In genomic region chr7:143201255-143201654, GRCm38 (mm10) we compare ENCODE assay signal across 25 mouse cellular contexts.
A peak's percentile ranks its signal among the peaks of the same experiment; 100 is the strongest.
DNase-seq lines count a peak whose midpoint lies in the region; ATAC-seq and TF ChIP-seq lines count a peak whose summit lies in the region.
"Had no signal": no experiment of that assay in that cellular context is flagged by ENCODE, and none has a peak within 500 bp of the region (broad histone marks: within the 10 kb centered on the region; RNA-seq: fewer than 3 reads in every experiment).

No protein-coding gene starts in this region.

- H3K9me3 ChIP-seq in embryonic facial prominence, embryonic 15.5 days (replicated peaks), result no peaks in the 10 kb centered on the region
- H3K9me3 ChIP-seq in embryonic facial prominence, embryonic 10.5 days, result no peaks in the 10 kb centered on the region
- no peaks in the 10 kb centered on the region for H3K9me3 ChIP-seq in intestine, postnatal 0 days (ENCODE audit: control insufficient read depth)
- no peaks in the 10 kb centered on the region for H3K9me3 ChIP-seq in intestine, embryonic 15.5 days
- H3K9me3 ChIP-seq in liver, embryonic 11.5 days (ENCODE audit: control insufficient read depth, low read length), result no peaks in the 10 kb centered on the region
- H3K9me3 ChIP-seq: heart, embryonic 12.5 days; heart, embryonic 15.5 days had no signal

- DNase-seq in embryonic facial prominence, embryonic 10.5 days (ENCODE audit: low spot score), result no peak
- DNase-seq in yolk sac, embryonic 10.5 days (ENCODE audit: low spot score), result no peak
- DNase-seq in liver, embryonic 11.5 days (ENCODE audit: low spot score), result no peak
- DNase-seq: adrenal gland, adult 8-10 months; adrenal gland, postnatal 25 days; cerebellum, adult 11-12 months; cerebellum, adult 8-10 months; cerebellum, postnatal 10 days; cerebellum, postnatal 36 days; embryo, embryonic 11 days; forebrain, postnatal 0 days; gastrocnemius, adult 2 months; gastrocnemius, postnatal 14 days; heart, adult 18-20 months; heart, postnatal 10 days; heart, postnatal 4 days had no signal

- H3K36me3 ChIP-seq in embryonic facial prominence, embryonic 15.5 days, result no peaks in the 10 kb centered on the region
- H3K36me3 ChIP-seq in embryonic facial prominence, embryonic 10.5 days (replicated peaks), result no peaks in the 10 kb centered on the region
- no peaks in the 10 kb centered on the region; the same call in 1 of the 2 replicates for H3K36me3 ChIP-seq in intestine, postnatal 0 days (ENCODE audit: control insufficient read depth, insufficient read depth)
- no peaks in the 10 kb centered on the region for H3K36me3 ChIP-seq in intestine, embryonic 15.5 days
- peaks cover 6% of the 10 kb centered on the region; the same call in 1 of the 2 replicates for H3K36me3 ChIP-seq in small intestine, adult 2 months (ENCODE audit: control insufficient read depth, insufficient read depth, low read length)
- H3K36me3 ChIP-seq in liver, embryonic 11.5 days (ENCODE audit: control insufficient read depth, insufficient read depth, low read length), result no peaks in the 10 kb centered on the region

- H3K9ac ChIP-seq in embryonic facial prominence, embryonic 15.5 days, result no peak overlapping the region
- no peak overlapping the region for H3K9ac ChIP-seq in intestine, postnatal 0 days (ENCODE audit: low read depth, low read length)
- no peak overlapping the region for H3K9ac ChIP-seq in intestine, embryonic 15.5 days
- no peak overlapping the region for H3K9ac ChIP-seq in liver, embryonic 11.5 days (ENCODE audit: low read depth, low read length)
- H3K9ac ChIP-seq: forebrain, postnatal 0 days; heart, embryonic 12.5 days; heart, embryonic 15.5 days; hindbrain, embryonic 14.5 days had no signal

- WGBS in embryonic facial prominence, embryonic 15.5 days, result 81% methylated on average over 2 of the region's 2 CpGs
- 83% methylated on average over 2 of the region's 2 CpGs for WGBS in embryonic facial prominence, embryonic 10.5 days
- WGBS in intestine, postnatal 0 days, result 72% methylated on average over 2 of the region's 2 CpGs
- WGBS in intestine, embryonic 15.5 days, result 89% methylated on average over 2 of the region's 2 CpGs
- WGBS in small intestine, adult 2 months, result 55% methylated on average over 2 of the region's 2 CpGs
- 76% methylated on average over 2 of the region's 2 CpGs for WGBS in liver, embryonic 11.5 days

- no peaks in the 10 kb centered on the region for H3K4me1 ChIP-seq in embryonic facial prominence, embryonic 15.5 days
- 0 out of 2 replicates have a peak, but pooled peaks cover 2% of the 10 kb centered on the region for H3K4me1 ChIP-seq in embryonic facial prominence, embryonic 10.5 days
- no peaks in the 10 kb centered on the region for H3K4me1 ChIP-seq in intestine, postnatal 0 days (replicated peaks; ENCODE audit: control insufficient read depth, insufficient read depth, low read length)
- H3K4me1 ChIP-seq in intestine, embryonic 15.5 days (replicated peaks), result no peaks in the 10 kb centered on the region
- H3K4me1 ChIP-seq in small intestine, adult 2 months (ENCODE audit: control insufficient read depth, insufficient read depth, insufficient read length, low read length), result no peaks in the 10 kb centered on the region
- H3K4me1 ChIP-seq in liver, embryonic 11.5 days (replicated peaks; ENCODE audit: control insufficient read depth, insufficient read depth, low read length), result no peaks in the 10 kb centered on the region

- no peak for TF ChIP-seq CTCF in intestine, postnatal 0 days (IDR thresholded peaks at IDR 0.05; ENCODE audit: low read depth)
- TF ChIP-seq CTCF in small intestine, adult 2 months (IDR thresholded peaks at IDR 0.05; ENCODE audit: extremely low read depth, insufficient read length, insufficient replicate concordance, low read depth, low read length), result no peak

- peak; percentile 24; the same call in 1 of the 2 replicates for ATAC-seq in embryonic facial prominence, embryonic 15.5 days (ENCODE audit: insufficient number of reproducible peaks, low FRiP score, low TSS enrichment, low read depth)
- ATAC-seq in intestine, postnatal 0 days, result peak; percentile 49; the same call in 1 of the 2 replicates
- ATAC-seq in intestine, embryonic 15.5 days, result no peak
- no peak for ATAC-seq in liver, embryonic 11.5 days (replicated peaks; ENCODE audit: low FRiP score)
- ATAC-seq: activated CD4-positive, CD25-positive, alpha-beta regulatory T cell, adult 4 months; forebrain, embryonic 14.5 days; forebrain, postnatal 0 days had no signal

- no peak overlapping the region for H3K27ac ChIP-seq in embryonic facial prominence, embryonic 15.5 days (replicated peaks)
- no peak overlapping the region for H3K27ac ChIP-seq in embryonic facial prominence, embryonic 10.5 days (replicated peaks)
- H3K27ac ChIP-seq in intestine, postnatal 0 days (ENCODE audit: low read depth, low read length), result 0 out of 2 replicates have a peak overlapping the region, but pooled peaks have one; percentile 15
- no peak overlapping the region for H3K27ac ChIP-seq in intestine, embryonic 15.5 days
- H3K27ac ChIP-seq in small intestine, adult 2 months (ENCODE audit: insufficient read depth, low read depth, low read length), result peak overlapping the region; percentile 49
- no peak overlapping the region for H3K27ac ChIP-seq in liver, embryonic 11.5 days (ENCODE audit: low read depth, low read length)
- H3K27ac ChIP-seq: gastrocnemius, adult 2 months; heart, embryonic 15.5 days; hindbrain, embryonic 14.5 days had no signal

- no peak for TF ChIP-seq POLR2A in small intestine, adult 2 months (IDR thresholded peaks at IDR 0.05; ENCODE audit: low read depth, low read length)

- no peak overlapping the region for H3K4me3 ChIP-seq in embryonic facial prominence, embryonic 15.5 days (replicated peaks)
- no peak overlapping the region for H3K4me3 ChIP-seq in embryonic facial prominence, embryonic 10.5 days
- no peak overlapping the region for H3K4me3 ChIP-seq in intestine, postnatal 0 days (ENCODE audit: low read depth, low read length)
- no peak overlapping the region for H3K4me3 ChIP-seq in intestine, embryonic 15.5 days (replicated peaks)
- no peak overlapping the region for H3K4me3 ChIP-seq in small intestine, adult 2 months (ENCODE audit: low read depth, low read length)
- H3K4me3 ChIP-seq in liver, embryonic 11.5 days (ENCODE audit: low read depth, low read length), result no peak overlapping the region
- H3K4me3 ChIP-seq: gastrocnemius, adult 2 months; heart, embryonic 12.5 days; heart, embryonic 15.5 days had no signal

- no peaks in the 10 kb centered on the region for H3K27me3 ChIP-seq in embryonic facial prominence, embryonic 15.5 days
- H3K27me3 ChIP-seq in embryonic facial prominence, embryonic 10.5 days (replicated peaks; ENCODE audit: low read depth, poor library complexity, severe bottlenecking), result peaks cover 30% of the 10 kb centered on the region
- no peaks in the 10 kb centered on the region for H3K27me3 ChIP-seq in intestine, postnatal 0 days (replicated peaks; ENCODE audit: control insufficient read depth, insufficient read depth, low read length)
- H3K27me3 ChIP-seq in intestine, embryonic 15.5 days (replicated peaks), result no peaks in the 10 kb centered on the region
- H3K27me3 ChIP-seq in small intestine, adult 2 months (ENCODE audit: control insufficient read depth, insufficient read depth, low read length), result no peaks in the 10 kb centered on the region
- H3K27me3 ChIP-seq in liver, embryonic 11.5 days (replicated peaks; ENCODE audit: control insufficient read depth, insufficient read depth, low read length), result no peaks in the 10 kb centered on the region
- H3K27me3 ChIP-seq: heart, embryonic 15.5 days had no signal

- no peak overlapping the region for H3K4me2 ChIP-seq in embryonic facial prominence, embryonic 15.5 days (replicated peaks)
- no peak overlapping the region for H3K4me2 ChIP-seq in intestine, postnatal 0 days (replicated peaks; ENCODE audit: low read depth)
- no peak overlapping the region for H3K4me2 ChIP-seq in intestine, embryonic 15.5 days (replicated peaks)
- no peak overlapping the region for H3K4me2 ChIP-seq in liver, embryonic 11.5 days
- H3K4me2 ChIP-seq: heart, embryonic 12.5 days; heart, embryonic 15.5 days; hindbrain, embryonic 14.5 days had no signal

Comparison
In these comparisons a context has a peak if more than half of its experiments do, and no peak if none do; other contexts are left out.
1. ATAC-seq: peak in embryonic facial prominence, embryonic 15.5 days (single experiment) and intestine, postnatal 0 days (single experiment); none in intestine, embryonic 15.5 days (single experiment) and liver, embryonic 11.5 days (single experiment).
2. H3K27ac ChIP-seq: peak in intestine, postnatal 0 days (single experiment) and small intestine, adult 2 months (single experiment); none in embryonic facial prominence, embryonic 15.5 days (single experiment), embryonic facial prominence, embryonic 10.5 days (single experiment), intestine, embryonic 15.5 days (single experiment) and liver, embryonic 11.5 days (single experiment).